Mouse (Mus musculus) retina, adult 2 months (tissue): Measurements from ENCODE around the gene Arhgap35.
"Not testable (repeated sequence)": the region's sequence is repeated elsewhere in the genome, so short reads cannot be mapped to it uniquely, and the experiment has no call there.

ENCODE experiments used
- DNase-seq: peaks from one replicate; pipeline ENCODE4 v3.0.0-alpha.2; 2012; ENCODE audit warnings: low read depth, low spot score

Arhgap35 gene

GRCm38 (mm10) chr7:16606808-16607207 lies 8.0 kb downstream of the Arhgap35 start:
- not testable (repeated sequence) for DNase-seq

GRCm38 (mm10) chr7:16604141-16604540 lies 10.7 kb downstream of the Arhgap35 start:
- DNase-seq, result no peak

GRCm38 (mm10) chr7:16601683-16602102 lies 13.1 kb downstream of the Arhgap35 start:
- DNase-seq, result no peak

GRCm38 (mm10) chr7:16599006-16599405 lies 15.8 kb downstream of the Arhgap35 start:
- DNase-seq, result no peak

GRCm38 (mm10) chr7:16591292-16591691 lies 23.5 kb downstream of the Arhgap35 start:
- no peak for DNase-seq

- no peak for DNase-seq
These were observed 27.1 kb downstream of the Arhgap35 start for GRCm38 (mm10) chr7:16587649-16588048.

GRCm38 (mm10) chr7:16584384-16584783 lies 30.4 kb downstream of the Arhgap35 start:
- no peak for DNase-seq

- DNase-seq, result no peak
These were observed 31.0 kb downstream of the Arhgap35 start for GRCm38 (mm10) chr7:16583775-16584174.

- no peak for DNase-seq
These were observed 32.5 kb downstream of the Arhgap35 start for GRCm38 (mm10) chr7:16582299-16582698.

- no peak for DNase-seq
These were observed 33.3 kb downstream of the Arhgap35 start for GRCm38 (mm10) chr7:16581276-16582100.

GRCm38 (mm10) chr7:16576719-16577118 lies 38.1 kb downstream of the Arhgap35 start:
- no peak for DNase-seq

- no peak for DNase-seq
These were observed 43.6 kb downstream of the Arhgap35 start for GRCm38 (mm10) chr7:16571191-16571590.

- no peak for DNase-seq
These were observed 44.1 kb downstream of the Arhgap35 start for GRCm38 (mm10) chr7:16570737-16571136.

- DNase-seq, result no peak
These were observed 50.3 kb downstream of the Arhgap35 start for GRCm38 (mm10) chr7:16564491-16564890.

GRCm38 (mm10) chr7:16557783-16558538 lies 56.8 kb downstream of the Arhgap35 start:
- no peak for DNase-seq

GRCm38 (mm10) chr7:16557251-16557650 lies 57.5 kb downstream of the Arhgap35 start:
- DNase-seq, result no peak

GRCm38 (mm10) chr7:16554215-16554614 lies 60.6 kb downstream of the Arhgap35 start:
- DNase-seq, result no peak

- DNase-seq, result no peak
These were observed 63.2 kb downstream of the Arhgap35 start for GRCm38 (mm10) chr7:16551581-16551980.

GRCm38 (mm10) chr7:16549299-16549698 lies 65.5 kb downstream of the Arhgap35 start:
- DNase-seq, result no peak

- no peak for DNase-seq
These were observed 70.0 kb downstream of the Arhgap35 start for GRCm38 (mm10) chr7:16544770-16545169.

GRCm38 (mm10) chr7:16537220-16537903 lies 77.4 kb downstream of the Arhgap35 start:
- DNase-seq, result no peak

- DNase-seq, result no peak
These were observed 88.8 kb downstream of the Arhgap35 start for GRCm38 (mm10) chr7:16525995-16526394.
